Mouse (Mus musculus) gastrocnemius, adult 18-20 months (tissue): Measurements from ENCODE around the gene Mgat4e. TPM values are rescaled to one million over a fixed set of nuclear protein-coding genes. Genes with fewer than 3 reads are reported as not detected.

Experiments used
- DNase-seq: peaks from one replicate; pipeline ENCODE4 v3.0.0; 2021; ENCODE audit warnings: low spot score
- long read RNA-seq, 2 experiments: library from polyadenylated mRNA; stranded (forward); transcript quantifications; one replicate each; pipeline ENCODE4 v2.0.0; 2021
- total RNA-seq, 2 experiments: library from RNA; stranded (reverse); gene quantifications; 2 replicates each; pipeline ENCODE4 v1.2.3; 2021

Mgat4e gene
- total RNA-seq, result not detected
- long read RNA-seq, experiment 1, result 0 reads
- long read RNA-seq, experiment 2, result 0 reads

DNA sequence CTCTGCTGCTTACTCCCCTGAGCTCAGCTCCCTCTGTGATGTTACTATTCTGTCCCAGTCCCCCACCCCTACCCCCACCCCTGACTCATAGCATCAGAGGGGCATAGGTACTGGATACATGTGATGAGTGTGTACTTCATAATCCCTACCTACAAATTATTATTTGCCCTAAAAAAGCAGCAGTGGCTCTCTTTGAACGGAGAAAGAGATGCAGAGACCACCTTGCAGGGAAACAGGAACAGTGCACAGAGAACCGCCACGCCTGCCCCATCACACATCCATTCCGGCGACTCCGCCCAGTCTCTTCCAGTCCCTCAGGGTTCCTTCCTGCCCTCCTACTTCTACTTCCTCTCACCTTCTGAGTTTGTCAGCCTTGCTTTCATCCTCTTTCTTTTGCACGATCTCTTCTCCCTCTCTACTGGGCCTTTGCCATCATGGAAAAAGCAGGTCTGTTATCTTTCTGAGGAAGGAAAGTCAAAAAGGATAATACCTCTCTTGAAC, at the start of gene Mgat4e:
TSS of gene Mgat4e (minus strand) at position 51 of the 501 bp plus-strand sequence.
- DNase-seq, result no peak

DNA sequence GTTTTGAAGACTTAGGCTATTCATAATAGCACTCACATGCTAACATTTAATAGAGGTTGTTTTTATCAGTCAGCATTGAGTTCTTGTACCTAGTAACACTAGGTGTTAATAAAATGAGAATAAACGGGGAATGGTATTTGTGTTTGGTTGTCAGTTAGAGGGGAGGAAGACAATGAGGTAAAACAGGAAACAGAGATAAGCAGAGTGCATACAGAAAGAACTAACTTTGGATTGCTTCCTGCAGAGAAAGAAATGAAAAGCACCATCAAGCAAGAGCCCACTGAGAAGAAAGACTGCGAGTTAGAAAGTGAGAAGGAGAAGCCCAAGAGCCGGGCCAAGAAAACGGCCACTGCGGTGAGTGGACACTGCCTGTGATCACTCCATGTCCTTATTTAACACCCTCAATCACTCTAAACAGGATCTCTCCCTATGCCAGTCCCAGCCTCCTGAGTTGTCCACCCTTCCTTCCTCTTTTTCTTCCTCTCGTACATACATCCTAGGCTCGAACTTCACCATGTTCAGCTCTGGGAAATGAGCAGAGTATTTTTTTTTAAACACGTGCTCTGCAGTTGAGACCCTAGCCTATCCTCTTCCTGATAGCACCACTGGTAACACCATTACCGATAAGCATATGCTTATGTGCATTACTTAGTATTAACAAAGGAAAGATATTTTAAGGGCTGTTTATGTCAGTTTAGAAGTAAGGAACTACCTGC, 48.0 kb upstream of the Mgat4e start:
- no peak for DNase-seq

- peak; percentile 3 for DNase-seq
These were observed 42.3 kb upstream of the Mgat4e start for GRCm38 (mm10) chr1:134591773-134592172.

GRCm38 (mm10) chr1:134589676-134590075, 40.2 kb upstream of the Mgat4e start:
- no peak for DNase-seq

GRCm38 (mm10) chr1:134583560-134583959, 34.1 kb upstream of the Mgat4e start:
- no peak for DNase-seq

DNA sequence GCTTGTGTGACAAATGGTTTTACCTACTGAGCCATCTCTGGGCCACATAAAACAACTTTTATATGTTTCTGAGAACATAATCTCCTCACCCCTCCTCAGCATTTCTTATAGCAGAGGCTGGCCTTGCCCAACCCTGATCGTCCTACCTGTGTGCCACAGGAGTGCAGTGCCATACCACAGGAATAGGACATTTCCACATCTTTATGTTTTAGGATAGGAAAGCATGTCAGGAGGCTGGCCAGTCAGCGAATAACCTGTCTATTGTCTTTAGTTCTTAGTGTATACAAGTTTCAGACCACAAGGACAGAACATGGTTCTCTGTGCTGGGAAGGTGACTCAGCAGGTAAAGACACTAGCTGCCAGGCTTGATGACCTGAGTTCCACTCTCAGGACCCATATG, 31.3 kb upstream of the Mgat4e start:
- DNase-seq, result no peak

GRCm38 (mm10) chr1:134577384-134578120, 28.1 kb upstream of the Mgat4e start:
- no peak for DNase-seq

GRCm38 (mm10) chr1:134573932-134574315, 24.4 kb upstream of the Mgat4e start:
- DNase-seq, result no peak

- no peak for DNase-seq
These were observed 23.9 kb upstream of the Mgat4e start for GRCm38 (mm10) chr1:134573300-134573931.

GRCm38 (mm10) chr1:134570631-134571030, 21.1 kb upstream of the Mgat4e start:
- DNase-seq, result no peak

- no peak for DNase-seq
These were observed 20.7 kb upstream of the Mgat4e start for GRCm38 (mm10) chr1:134570171-134570570.

DNA sequence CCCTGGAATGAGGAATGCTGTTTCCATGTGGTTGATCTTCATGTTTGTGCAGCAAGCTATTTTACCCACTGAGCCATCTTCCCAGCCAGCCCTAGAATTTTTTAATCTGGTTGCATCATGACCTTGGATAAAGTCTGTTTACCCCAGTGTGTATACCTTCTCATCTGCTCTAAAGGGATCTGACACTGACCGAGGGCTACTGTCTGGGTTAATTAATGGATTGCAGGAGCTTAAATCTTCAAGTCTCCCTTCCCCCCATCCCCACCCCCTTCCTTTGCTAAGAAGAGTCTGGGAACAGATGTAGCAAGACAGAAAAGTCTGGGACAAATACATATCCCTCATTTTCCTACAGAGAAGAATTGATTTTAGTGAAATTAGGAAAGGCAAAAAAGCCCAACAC, 18.0 kb upstream of the Mgat4e start:
- DNase-seq, result no peak

- DNase-seq, result no peak
These were observed 14.2 kb upstream of the Mgat4e start for GRCm38 (mm10) chr1:134563726-134564125.

DNA sequence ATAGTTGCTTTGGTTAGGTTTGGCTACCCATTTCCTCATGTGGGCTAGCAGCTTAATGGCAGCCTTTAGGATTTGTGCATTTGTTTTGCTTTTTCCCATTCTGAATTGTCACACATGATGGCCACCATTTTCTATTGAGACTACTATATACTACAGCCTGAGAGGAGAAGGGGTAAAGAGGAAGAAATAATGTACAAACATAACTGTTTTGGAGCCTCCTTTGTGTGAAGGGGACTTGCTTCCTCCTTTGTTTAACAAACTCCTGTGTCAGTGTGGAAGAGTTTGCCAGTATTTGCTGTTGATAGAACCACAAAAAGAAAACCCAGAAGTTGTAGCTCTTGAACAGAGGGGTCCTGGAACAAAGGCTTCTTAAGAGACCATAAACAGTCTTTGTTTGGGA, 13.0 kb upstream of the Mgat4e start:
- no peak for DNase-seq

DNA sequence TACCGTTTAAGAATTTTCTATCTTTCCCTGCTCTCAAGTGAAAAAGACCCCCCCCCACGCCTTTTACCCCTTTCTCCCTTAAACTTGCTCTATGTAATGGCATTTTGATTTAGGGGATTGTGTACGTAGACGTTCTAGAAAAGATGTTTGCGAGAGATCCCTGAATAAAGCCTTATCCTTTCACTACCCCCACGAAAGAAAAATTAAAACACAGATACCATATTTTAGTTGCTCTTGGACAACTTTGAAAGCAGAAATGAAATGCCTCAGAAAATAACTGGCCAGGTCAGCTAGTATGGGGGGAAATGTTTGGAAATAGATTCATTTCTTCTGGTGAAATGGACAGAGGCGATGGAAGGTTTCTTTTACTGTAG, 12.3 kb upstream of the Mgat4e start:
- no peak for DNase-seq

- peak; percentile 7 for DNase-seq
These were observed 11.6 kb upstream of the Mgat4e start for GRCm38 (mm10) chr1:134560801-134561769.

GRCm38 (mm10) chr1:134560396-134560795, 10.9 kb upstream of the Mgat4e start:
- DNase-seq, result peak; percentile 38

- DNase-seq, result peak; percentile 86
These were observed 10.5 kb upstream of the Mgat4e start, which contains the start of gene Kdm5b for GRCm38 (mm10) chr1:134559976-134560375. Gene Kdm5b (plus strand): TSS chr1:134560171.

DNA sequence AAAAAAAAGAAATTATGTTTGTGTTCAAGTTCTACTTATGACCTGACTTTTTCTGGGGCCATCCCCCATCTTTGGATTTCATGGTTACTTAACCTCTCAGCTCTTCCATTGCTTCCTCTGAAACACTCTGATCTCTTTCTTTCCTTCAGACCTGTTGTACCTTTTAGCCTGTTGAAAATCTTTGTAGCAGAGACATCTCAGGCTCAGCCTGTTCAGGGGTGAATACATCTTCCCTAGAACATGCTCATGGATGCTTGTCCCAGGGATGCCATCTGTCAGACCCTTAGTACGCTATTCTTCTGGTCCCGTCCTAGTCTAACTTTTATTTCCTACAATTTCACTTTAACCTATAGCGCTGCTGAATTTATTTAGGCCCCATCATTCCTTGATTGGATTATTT, 9.7 kb upstream of the Mgat4e start:
- DNase-seq, result no peak

- no peak for DNase-seq
These were observed 9.0 kb upstream of the Mgat4e start for GRCm38 (mm10) chr1:134558511-134558910.

DNA sequence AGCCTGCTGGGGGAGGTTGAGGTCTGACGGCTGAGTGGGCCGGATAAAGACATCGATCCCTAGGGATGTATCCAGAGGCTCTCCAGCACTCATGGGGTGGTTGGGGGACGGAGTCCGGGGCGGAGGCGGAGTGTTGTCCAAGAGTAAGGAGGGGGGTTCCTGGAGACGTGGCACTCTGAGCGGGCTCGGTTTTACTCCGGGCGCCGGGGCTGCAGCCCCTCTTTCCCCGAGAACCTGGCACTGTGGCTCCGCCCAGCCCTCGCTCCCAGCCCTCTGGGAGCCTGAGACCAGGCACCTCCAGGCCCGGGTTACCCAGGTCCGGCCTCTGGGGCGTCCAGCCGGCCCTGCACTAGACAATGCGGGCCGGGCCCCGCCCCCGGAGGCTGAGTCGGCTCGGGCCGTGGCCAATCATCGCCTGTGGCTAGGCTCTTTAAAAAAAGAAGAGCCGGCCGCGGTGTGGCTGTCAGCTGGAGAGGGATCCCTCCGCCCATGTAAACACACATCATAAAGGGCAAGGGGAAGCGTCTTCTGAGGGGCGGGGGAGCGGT, 7.3 kb upstream of the Mgat4e start:
- peak; percentile 96 for DNase-seq
